In the genomic region with DNA sequence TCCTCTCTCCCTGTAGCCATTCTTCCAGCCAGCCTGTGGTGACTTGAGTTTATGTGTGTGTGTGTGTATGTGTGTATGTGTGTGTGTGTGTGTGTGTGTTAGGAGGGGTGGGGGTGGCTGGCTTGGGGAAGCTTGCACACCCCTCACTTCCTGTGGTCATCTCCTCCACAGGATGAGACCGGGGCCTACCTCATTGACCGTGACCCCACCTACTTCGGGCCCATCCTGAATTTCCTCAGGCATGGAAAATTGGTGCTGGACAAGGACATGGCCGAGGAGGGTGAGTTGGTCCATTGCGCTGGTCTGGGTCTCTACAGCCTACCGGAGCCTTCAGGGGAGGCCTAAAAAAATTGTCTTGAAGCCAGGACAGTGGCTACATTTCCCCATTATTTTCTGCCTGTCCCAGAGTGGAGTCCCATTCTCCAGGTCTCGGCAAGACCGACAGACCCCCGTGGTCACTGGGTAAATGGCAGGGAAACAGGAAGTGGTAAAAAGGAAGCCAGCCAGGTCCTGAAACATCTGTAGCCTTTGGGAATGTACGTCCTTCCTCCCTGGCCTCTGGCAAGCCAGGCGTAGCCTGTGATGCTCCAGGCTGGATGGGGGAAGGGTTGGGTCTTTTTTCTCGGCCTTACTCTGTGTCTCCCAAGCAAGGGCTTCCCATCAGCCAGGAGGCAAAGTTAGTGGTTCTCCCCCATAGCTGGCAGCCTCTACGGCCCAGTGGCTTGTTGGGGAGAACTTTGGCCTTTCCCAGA, we compare ENCODE assay signal across 8 mouse cellular contexts. TPM values are rescaled to one million over a fixed set of nuclear protein-coding genes. Genes with fewer than 3 reads are reported as not detected.
DNase-seq lines count a peak whose midpoint lies in the region; ATAC-seq lines count a peak whose summit lies in the region.

No protein-coding gene starts in this region.

- H3K4me2 ChIP-seq in embryonic facial prominence, embryonic 14.5 days (ENCODE audit: low read depth, low read length), result peak overlapping the region; percentile 76
- peak overlapping the region; percentile 80 for H3K4me2 ChIP-seq in hindbrain, embryonic 12.5 days (replicated peaks)
- H3K4me2 ChIP-seq in midbrain, embryonic 11.5 days, result peak overlapping the region; percentile 71

- H3K4me3 ChIP-seq in embryonic facial prominence, embryonic 14.5 days (ENCODE audit: low read depth, low read length), result peak overlapping the region; percentile 78
- peak overlapping the region; percentile 56; the same call in 1 of the 2 replicates for H3K4me3 ChIP-seq in hindbrain, embryonic 12.5 days
- H3K4me3 ChIP-seq in midbrain, embryonic 11.5 days (ENCODE audit: low read depth, low read length), result no peak overlapping the region; the same call in 1 of the 2 replicates

- 67% methylated on average over 13 of the region's 13 CpGs for WGBS in embryonic facial prominence, embryonic 14.5 days
- 83% methylated on average over 13 of the region's 13 CpGs for WGBS in hindbrain, embryonic 12.5 days
- WGBS in midbrain, embryonic 11.5 days, result 79% methylated on average over 13 of the region's 13 CpGs

- H3K27ac ChIP-seq in embryonic facial prominence, embryonic 14.5 days (replicated peaks; ENCODE audit: low read depth, low read length), result no peak overlapping the region; the same call in 1 of the 2 replicates
- H3K27ac ChIP-seq in hindbrain, embryonic 12.5 days, result peak overlapping the region; percentile 40; the same call in 1 of the 2 replicates
- H3K27ac ChIP-seq in midbrain, embryonic 11.5 days (ENCODE audit: low read depth, low read length), result no peak overlapping the region

- H3K36me3 ChIP-seq in embryonic facial prominence, embryonic 14.5 days (ENCODE audit: control insufficient read depth, insufficient read depth, low read length), result peaks cover 28% of the 10 kb centered on the region
- H3K36me3 ChIP-seq in hindbrain, embryonic 12.5 days, result peaks cover 38% of the 10 kb centered on the region
- peaks cover 7% of the 10 kb centered on the region for H3K36me3 ChIP-seq in midbrain, embryonic 11.5 days (ENCODE audit: control insufficient read depth, insufficient read depth, low read length)

- DNase-seq in cerebellum, adult 9-10 months, result peak; percentile 38
- no peak for DNase-seq in cerebellum, adult 18-20 months
- DNase-seq in embryonic facial prominence, embryonic 14.5 days (ENCODE audit: low spot score), result no peak
- no peak for DNase-seq in midbrain, embryonic 11.5 days (ENCODE audit: low spot score, missing footprints)
- DNase-seq in right cerebral cortex, adult 18-20 months, result no peak
- no peak for DNase-seq in testis, postnatal 10 days (ENCODE audit: low spot score)
- no peak for DNase-seq in thymus, postnatal 25 days

- no peaks in the 10 kb centered on the region for H3K27me3 ChIP-seq in embryonic facial prominence, embryonic 14.5 days (replicated peaks; ENCODE audit: control insufficient read depth, insufficient read depth, low read length)
- H3K27me3 ChIP-seq in hindbrain, embryonic 12.5 days, result no peaks in the 10 kb centered on the region
- H3K27me3 ChIP-seq in midbrain, embryonic 11.5 days (ENCODE audit: control insufficient read depth, insufficient read depth, low read length), result no peaks in the 10 kb centered on the region

- no peaks in the 10 kb centered on the region for H3K9me3 ChIP-seq in embryonic facial prominence, embryonic 14.5 days (ENCODE audit: control insufficient read depth, low read length)
- H3K9me3 ChIP-seq in hindbrain, embryonic 12.5 days (replicated peaks), result no peaks in the 10 kb centered on the region
- no peaks in the 10 kb centered on the region for H3K9me3 ChIP-seq in midbrain, embryonic 11.5 days (ENCODE audit: control insufficient read depth, low read length)

- peaks cover 8% of the 10 kb centered on the region; the same call in 1 of the 2 replicates for H3K4me1 ChIP-seq in embryonic facial prominence, embryonic 14.5 days (ENCODE audit: control insufficient read depth, insufficient read depth, low read length)
- H3K4me1 ChIP-seq in hindbrain, embryonic 12.5 days, result peaks cover 37% of the 10 kb centered on the region
- peaks cover 16% of the 10 kb centered on the region for H3K4me1 ChIP-seq in midbrain, embryonic 11.5 days (ENCODE audit: control insufficient read depth, insufficient read depth, low read length)

- peak overlapping the region; percentile 77 for H3K9ac ChIP-seq in embryonic facial prominence, embryonic 14.5 days (ENCODE audit: low read depth, low read length)
- H3K9ac ChIP-seq in hindbrain, embryonic 12.5 days, result peak overlapping the region; percentile 82; the same call in 1 of the 2 replicates
- no peak overlapping the region for H3K9ac ChIP-seq in midbrain, embryonic 11.5 days (ENCODE audit: low read length)

- no peak for ATAC-seq in embryonic facial prominence, embryonic 14.5 days (ENCODE audit: low read depth)
- ATAC-seq in hindbrain, embryonic 12.5 days (ENCODE audit: low FRiP score), result no peak
- no peak for ATAC-seq in midbrain, embryonic 11.5 days (ENCODE audit: low FRiP score)

RNA-seq across cellular contexts. Expression of a gene that starts 1.7 kb away (rescaled TPM):
- polyA plus RNA-seq in embryonic facial prominence, embryonic 14.5 days (2014; fragmentation: Nextera tagmentation; extraction: Ambion mirVana), result 46.9 and 54.1 TPM in 2 replicates
- polyA plus RNA-seq in hindbrain, embryonic 12.5 days (2016; fragmentation: Nextera tagmentation; extraction: Ambion mirVana), result 79.8 and 85.2 TPM in 2 replicates
- 59.1 and 60.5 TPM in 2 replicates for polyA plus RNA-seq in midbrain, embryonic 11.5 days (2014; fragmentation: Nextera tagmentation; extraction: Ambion mirVana)

RNA-seq across cellular contexts. Expression of a gene that starts 23.8 kb away (rescaled TPM):
- 3.0 and 3.5 TPM in 2 replicates for polyA plus RNA-seq in embryonic facial prominence, embryonic 14.5 days (2014; fragmentation: Nextera tagmentation; extraction: Ambion mirVana)
- polyA plus RNA-seq in hindbrain, embryonic 12.5 days (2016; fragmentation: Nextera tagmentation; extraction: Ambion mirVana), result 1.7 and 1.8 TPM in 2 replicates
- polyA plus RNA-seq in midbrain, embryonic 11.5 days (2014; fragmentation: Nextera tagmentation; extraction: Ambion mirVana), result 2.0 and 2.3 TPM in 2 replicates

RNA-seq across cellular contexts. Expression of a gene that starts 24.3 kb away (rescaled TPM):
- 35.0 and 39.1 TPM in 2 replicates for polyA plus RNA-seq in embryonic facial prominence, embryonic 14.5 days (2014; fragmentation: Nextera tagmentation; extraction: Ambion mirVana)
- 7.0 and 9.3 TPM in 2 replicates for polyA plus RNA-seq in hindbrain, embryonic 12.5 days (2016; fragmentation: Nextera tagmentation; extraction: Ambion mirVana)
- 6.1 and 8.3 TPM in 2 replicates for polyA plus RNA-seq in midbrain, embryonic 11.5 days (2014; fragmentation: Nextera tagmentation; extraction: Ambion mirVana)

RNA-seq across cellular contexts. Expression of a gene that starts 34.3 kb away (rescaled TPM):
- not detected in 2 replicates for polyA plus RNA-seq in embryonic facial prominence, embryonic 14.5 days (2014; fragmentation: Nextera tagmentation; extraction: Ambion mirVana)
- not detected in 2 replicates for polyA plus RNA-seq in hindbrain, embryonic 12.5 days (2016; fragmentation: Nextera tagmentation; extraction: Ambion mirVana)
- not detected in 2 replicates for polyA plus RNA-seq in midbrain, embryonic 11.5 days (2014; fragmentation: Nextera tagmentation; extraction: Ambion mirVana)

RNA-seq across cellular contexts. Expression of a gene that starts 38.4 kb away (rescaled TPM):
- polyA plus RNA-seq in embryonic facial prominence, embryonic 14.5 days (2014; fragmentation: Nextera tagmentation; extraction: Ambion mirVana), result 1.1 and 1.5 TPM in 2 replicates
- polyA plus RNA-seq in hindbrain, embryonic 12.5 days (2016; fragmentation: Nextera tagmentation; extraction: Ambion mirVana), result 0.14 TPM in 1 of 2 replicates, not detected in the other
- 0.07 and 0.34 TPM in 2 replicates for polyA plus RNA-seq in midbrain, embryonic 11.5 days (2014; fragmentation: Nextera tagmentation; extraction: Ambion mirVana)
